Comparison of ENCODE assay signal across 19 mouse cellular contexts in the genomic region with DNA sequence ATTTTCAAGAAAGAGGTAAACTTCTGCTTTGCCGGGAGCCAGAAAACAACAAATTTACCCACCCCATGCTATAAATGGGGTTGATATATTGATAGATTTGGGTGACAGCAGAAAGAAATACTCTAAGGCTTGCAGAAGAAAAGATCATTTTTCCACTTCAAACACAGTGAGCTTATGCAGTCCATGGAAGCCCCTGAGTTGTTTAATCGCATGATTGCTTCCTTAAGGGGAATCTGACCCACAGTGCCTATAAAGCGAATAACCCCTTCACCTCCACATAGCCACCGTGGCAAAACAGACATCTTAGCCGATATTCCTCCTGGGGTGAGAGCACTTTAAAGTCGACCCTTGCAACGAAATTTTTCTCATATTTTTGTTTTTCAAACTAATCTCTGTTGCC.
"Had no signal": no experiment of that assay in that cellular context is flagged by ENCODE, and none has a peak within 500 bp of the region (broad histone marks: within the 10 kb centered on the region; RNA-seq: fewer than 3 reads in every experiment).

No protein-coding gene starts in this region.

- H3K27me3 ChIP-seq: midbrain, embryonic 12.5 days; neural tube, embryonic 13.5 days; neural tube, embryonic 15.5 days had no signal

- H3K4me1 ChIP-seq: midbrain, embryonic 12.5 days; neural tube, embryonic 13.5 days; neural tube, embryonic 15.5 days had no signal

- H3K4me2 ChIP-seq: lung, embryonic 14.5 days; midbrain, embryonic 12.5 days; neural tube, embryonic 13.5 days; neural tube, embryonic 15.5 days had no signal

- H3K27ac ChIP-seq: midbrain, embryonic 10.5 days; midbrain, embryonic 12.5 days; neural tube, embryonic 13.5 days; neural tube, embryonic 15.5 days had no signal

- DNase-seq: lung, adult 18-20 months; lung, embryonic 14.5 days; lung, postnatal 10 days; lung, postnatal 4 days; midbrain, embryonic 14.5 days; retina, postnatal 1 day; right cerebral cortex, adult 18-20 months; right cerebral cortex, postnatal 25 days; right cerebral cortex, postnatal 4 days; spleen, adult 18-20 months; thymus, adult 18-20 months; thymus, postnatal 14 days; thymus, postnatal 36 days had no signal

- ATAC-seq: midbrain, embryonic 16.5 days had no signal

- H3K4me3 ChIP-seq: midbrain, embryonic 10.5 days; midbrain, embryonic 12.5 days; myocyte; neural tube, embryonic 13.5 days; neural tube, embryonic 15.5 days had no signal

- H3K9ac ChIP-seq: lung, embryonic 14.5 days; midbrain, embryonic 12.5 days; neural tube, embryonic 13.5 days; neural tube, embryonic 15.5 days had no signal

- H3K36me3 ChIP-seq: midbrain, embryonic 10.5 days; midbrain, embryonic 12.5 days; neural tube, embryonic 13.5 days; neural tube, embryonic 15.5 days had no signal

- H3K9me3 ChIP-seq: midbrain, embryonic 10.5 days; midbrain, embryonic 12.5 days; neural tube, embryonic 13.5 days; neural tube, embryonic 15.5 days had no signal
